Mouse (Mus musculus): ENCODE data around the gene Ntrk2. TPM values are rescaled to one million over a fixed set of nuclear protein-coding genes. Genes with fewer than 3 reads are reported as not detected.
A peak's percentile ranks its signal among the peaks of the same experiment; 100 is the strongest.

Ntrk2 gene
- polyA plus RNA-seq, 1 experiment from 2014 or later: 13.4 TPM

DNA sequence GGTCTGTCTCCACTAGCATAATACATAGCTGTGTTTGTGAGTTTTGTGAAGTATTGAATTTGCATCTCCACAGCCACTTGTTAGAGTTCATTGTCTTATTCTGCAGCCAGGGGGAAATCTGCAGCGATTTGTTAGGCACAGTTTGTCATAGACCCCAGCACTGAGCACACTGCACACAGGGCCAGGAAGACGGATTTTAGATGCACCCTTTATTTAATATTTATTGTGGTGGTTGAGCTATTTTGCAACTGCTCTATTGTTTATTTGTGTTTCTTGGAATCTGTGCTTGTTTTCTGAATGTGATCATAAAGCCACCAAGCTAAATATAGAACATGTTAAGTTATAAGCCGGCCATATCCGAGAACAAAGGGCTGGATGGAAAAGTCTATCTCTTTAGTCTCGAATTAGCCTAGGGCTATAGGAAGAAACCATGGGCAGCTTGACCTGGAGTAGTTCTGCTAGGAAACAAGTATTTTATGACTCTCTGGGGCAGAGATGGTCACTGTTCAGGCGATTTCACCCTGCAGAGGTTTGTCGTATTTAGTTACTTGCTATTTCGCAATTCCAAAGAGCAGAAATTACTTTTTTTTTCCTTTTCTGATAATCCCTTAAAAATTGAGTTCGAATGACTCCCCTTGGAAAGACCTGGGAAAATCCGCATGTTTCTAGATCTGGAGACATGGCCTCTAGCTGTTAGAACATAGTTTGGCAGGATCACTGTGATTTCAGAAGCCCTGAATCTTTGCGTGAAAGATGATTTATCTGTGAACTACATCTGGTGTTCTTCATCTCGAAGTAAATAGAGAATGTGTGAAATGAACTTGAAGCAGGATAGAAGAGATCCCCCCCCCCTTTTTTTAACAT, 196.8 kb downstream of the Ntrk2 start:
- Histone ChIP-seq H3K4me2 (replicated peaks) (no peak overlapping the region), H3K4me1 (peaks cover 10% of the 10 kb centered on the region), H3K4me3 (no peak overlapping the region), H3K9ac (no peak overlapping the region), H3K27ac (no peak overlapping the region), H3K27me3 (no peaks in the 10 kb centered on the region), H3K36me3 (no peaks in the 10 kb centered on the region), H3K9me3 (no peaks in the 10 kb centered on the region)
- 66% methylated on average over 12 of the region's 12 CpGs for WGBS
- ATAC-seq (ENCODE audit: low FRiP score, low read depth): no peak

DNA sequence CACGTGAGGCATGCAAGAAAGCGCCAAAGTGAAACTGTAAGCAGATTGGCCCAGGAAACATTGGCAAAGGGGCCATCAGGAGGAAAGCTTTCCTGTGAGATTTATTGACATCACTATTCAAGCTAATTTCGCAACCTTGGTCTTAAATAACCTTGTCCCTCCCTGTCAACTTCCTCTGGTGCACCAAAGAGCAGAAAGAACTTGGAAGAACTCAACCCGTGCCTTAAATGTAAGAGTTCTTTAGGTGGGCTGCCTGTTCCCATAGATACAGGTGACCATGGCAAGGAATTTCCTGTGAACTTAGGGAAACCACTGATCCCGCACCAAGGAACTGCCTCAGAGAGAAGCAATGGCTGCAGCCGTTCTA, 197.4 kb downstream of the Ntrk2 start:
- no peak overlapping the region for H3K9ac ChIP-seq
- ATAC-seq (ENCODE audit: low FRiP score, low read depth): no peak
- H3K4me2 ChIP-seq (replicated peaks): no peak overlapping the region
- H3K4me1 ChIP-seq: peaks cover 10% of the 10 kb centered on the region
- no peak overlapping the region for H3K27ac ChIP-seq
- WGBS: 57% methylated on average over 6 of the region's 6 CpGs
- H3K27me3 ChIP-seq: no peaks in the 10 kb centered on the region
- H3K4me3 ChIP-seq: no peak overlapping the region
- H3K36me3 ChIP-seq: no peaks in the 10 kb centered on the region
- no peaks in the 10 kb centered on the region for H3K9me3 ChIP-seq

- Histone ChIP-seq H3K4me3 (no peak overlapping the region), H3K4me2 (replicated peaks) (no peak overlapping the region), H3K9me3 (no peaks in the 10 kb centered on the region), H3K4me1 (peaks cover 12% of the 10 kb centered on the region), H3K27ac (no peak overlapping the region), H3K36me3 (no peaks in the 10 kb centered on the region), H3K27me3 (no peaks in the 10 kb centered on the region), H3K9ac (no peak overlapping the region)
- ATAC-seq (ENCODE audit: low FRiP score, low read depth): no peak
- 85% methylated on average over 6 of the region's 6 CpGs for whole genome bisulfite sequencing
These were observed 198.2 kb downstream of the Ntrk2 start for GRCm38 (mm10) chr13:59004579-59004978.

GRCm38 (mm10) chr13:59009855-59010254, 203.5 kb downstream of the Ntrk2 start:
- H3K9me3 ChIP-seq: no peaks in the 10 kb centered on the region
- no peak overlapping the region for H3K4me3 ChIP-seq
- 0 out of 2 replicates have a peak, but pooled peaks cover 2% of the 10 kb centered on the region for H3K27me3 ChIP-seq
- H3K4me2 ChIP-seq (replicated peaks): no peak overlapping the region
- no peak overlapping the region for H3K27ac ChIP-seq
- WGBS: 82% methylated on average over 5 of the region's 5 CpGs
- peaks cover 22% of the 10 kb centered on the region for H3K4me1 ChIP-seq
- H3K36me3 ChIP-seq: no peaks in the 10 kb centered on the region
- ATAC-seq (ENCODE audit: low FRiP score, low read depth): no peak
- no peak overlapping the region for H3K9ac ChIP-seq

- ATAC-seq (ENCODE audit: low FRiP score, low read depth): no peak
- Histone ChIP-seq H3K9ac (no peak overlapping the region; the same call in 1 of the 2 replicates), H3K4me3 (peak overlapping the region; percentile 27), H3K4me1 (peaks cover 27% of the 10 kb centered on the region), H3K4me2 (replicated peaks) (peak overlapping the region; percentile 63), H3K36me3 (no peaks in the 10 kb centered on the region), H3K27me3 (0 out of 2 replicates have a peak, but pooled peaks cover 2% of the 10 kb centered on the region), H3K9me3 (no peaks in the 10 kb centered on the region), H3K27ac (no peak overlapping the region)
- WGBS: 33% methylated on average over 16 of the region's 16 CpGs
These were observed 204.6 kb downstream of the Ntrk2 start for GRCm38 (mm10) chr13:59010893-59011529.

DNA sequence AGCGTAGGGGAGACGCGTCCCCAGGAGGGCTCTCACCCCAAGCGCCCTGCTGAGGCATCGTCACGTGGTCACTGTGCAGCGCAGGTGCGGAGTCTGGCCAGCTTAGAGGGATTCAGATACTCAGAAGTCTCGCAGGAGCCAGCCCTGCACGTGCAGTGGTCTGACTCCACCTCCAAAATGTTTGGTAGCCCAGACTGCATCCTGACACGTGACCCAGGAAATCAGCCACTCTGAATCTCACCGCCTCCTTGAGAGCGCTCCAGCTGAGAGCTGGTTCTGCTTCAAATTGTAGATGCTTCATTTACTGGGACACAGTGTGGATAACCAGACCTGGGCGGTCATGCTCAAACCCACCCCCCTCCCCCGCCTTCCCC, 205.1 kb downstream of the Ntrk2 start:
- Histone ChIP-seq H3K27me3 (0 out of 2 replicates have a peak, but pooled peaks cover 2% of the 10 kb centered on the region), H3K4me1 (peaks cover 27% of the 10 kb centered on the region), H3K9ac (no peak overlapping the region; the same call in 1 of the 2 replicates), H3K4me3 (peak overlapping the region; percentile 27), H3K4me2 (replicated peaks) (peak overlapping the region; percentile 63), H3K9me3 (no peaks in the 10 kb centered on the region), H3K36me3 (no peaks in the 10 kb centered on the region), H3K27ac (no peak overlapping the region)
- peak; percentile 93 for ATAC-seq (ENCODE audit: low FRiP score, low read depth)
- WGBS: 1% methylated on average over 15 of the region's 15 CpGs

- Histone ChIP-seq H3K4me2 (replicated peaks) (no peak overlapping the region), H3K27ac (no peak overlapping the region), H3K4me3 (no peak overlapping the region), H3K9me3 (no peaks in the 10 kb centered on the region), H3K36me3 (no peaks in the 10 kb centered on the region), H3K4me1 (peaks cover 21% of the 10 kb centered on the region), H3K27me3 (0 out of 2 replicates have a peak, but pooled peaks cover 2% of the 10 kb centered on the region), H3K9ac (no peak overlapping the region)
- no peak for ATAC-seq (ENCODE audit: low FRiP score, low read depth)
- 24% methylated on average over 1 of the region's 1 CpGs for WGBS
These were observed 209.0 kb downstream of the Ntrk2 start for GRCm38 (mm10) chr13:59015360-59015759.

DNA sequence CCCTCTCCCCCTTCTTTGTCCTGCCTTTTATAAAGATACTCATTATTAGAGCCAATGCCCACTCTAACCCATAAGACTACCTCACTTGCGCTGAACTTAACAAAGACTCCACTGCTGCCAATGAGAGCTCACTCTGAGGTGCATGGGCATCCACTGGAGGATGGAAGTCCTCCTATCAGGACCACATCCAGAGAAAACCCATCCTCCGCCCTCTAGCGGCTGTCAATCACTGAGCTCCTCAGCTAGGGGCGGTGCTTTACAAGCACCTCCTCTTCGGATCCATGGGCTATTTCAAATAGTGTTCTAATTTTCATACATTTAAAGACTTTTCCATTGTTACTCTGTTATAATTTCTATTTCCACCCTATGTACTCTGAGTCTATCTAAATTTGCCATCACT, 210.8 kb downstream of the Ntrk2 start:
- WGBS: 55% methylated on average over 5 of the region's 5 CpGs
- Histone ChIP-seq H3K27me3 (0 out of 2 replicates have a peak, but pooled peaks cover 2% of the 10 kb centered on the region), H3K9ac (no peak overlapping the region), H3K4me1 (peaks cover 5% of the 10 kb centered on the region; the same call in 1 of the 2 replicates), H3K36me3 (no peaks in the 10 kb centered on the region), H3K9me3 (no peaks in the 10 kb centered on the region), H3K27ac (no peak overlapping the region), H3K4me2 (replicated peaks) (no peak overlapping the region), H3K4me3 (no peak overlapping the region)
- ATAC-seq (ENCODE audit: low FRiP score, low read depth): no peak

DNA sequence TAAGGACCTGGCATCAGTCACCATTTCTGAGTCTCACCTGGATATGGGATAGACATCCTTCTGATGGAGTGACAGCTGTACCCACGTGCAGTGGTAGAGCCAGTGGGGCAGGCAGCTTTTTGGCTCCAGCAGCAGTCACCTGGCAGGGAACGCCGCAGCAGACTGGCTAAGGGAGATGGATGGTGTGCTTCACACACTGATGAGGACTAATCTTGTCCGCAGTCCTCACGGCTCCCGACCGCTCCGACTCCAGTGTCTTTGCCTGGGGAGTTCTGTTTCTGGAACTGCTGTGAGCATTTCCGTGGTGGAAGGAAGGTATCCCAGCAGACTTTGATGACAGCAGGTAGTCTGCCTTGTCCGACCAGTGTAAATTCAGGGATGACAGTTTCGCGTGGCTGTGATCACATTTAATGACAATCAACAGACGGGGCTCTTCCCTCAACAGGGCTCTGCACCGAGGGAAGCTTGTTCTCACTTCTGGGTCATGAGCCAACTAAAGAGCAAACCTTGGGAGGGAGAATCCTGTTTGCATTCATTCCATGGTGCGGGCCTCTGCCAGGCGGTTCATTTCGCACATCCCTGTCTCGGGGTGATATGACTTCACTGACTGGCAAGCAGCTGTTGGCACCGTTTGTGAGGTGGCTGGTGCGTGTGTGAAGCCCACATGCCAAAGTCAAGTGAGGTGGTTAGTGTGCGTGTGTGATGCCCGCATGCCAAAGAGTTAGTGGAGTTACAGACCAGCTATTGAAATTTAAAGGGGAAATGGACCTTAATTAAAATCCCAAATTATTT, 216.1 kb downstream of the Ntrk2 start:
- WGBS: 84% methylated on average over 22 of the region's 22 CpGs
- no peak for ATAC-seq (ENCODE audit: low FRiP score, low read depth)
- no peak overlapping the region for H3K4me2 ChIP-seq (replicated peaks)

DNA sequence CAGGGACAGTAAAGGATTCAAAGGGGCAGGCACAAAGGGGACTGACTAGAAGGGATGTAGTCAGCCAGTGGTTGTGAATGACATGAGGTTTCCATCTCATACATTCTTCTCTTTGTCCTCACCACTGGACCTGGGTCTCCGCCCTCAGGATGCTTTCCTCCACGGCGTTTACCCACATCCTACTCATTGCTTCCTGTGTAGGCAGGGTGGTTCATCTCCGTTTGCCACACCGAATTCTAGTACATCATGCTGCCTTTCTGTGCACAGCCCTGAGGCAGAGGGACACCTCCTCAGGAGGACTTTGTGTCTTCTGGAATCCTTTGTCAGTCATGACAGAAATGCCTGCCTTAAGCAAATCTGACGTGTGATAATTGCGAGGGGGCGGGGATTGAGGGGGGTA, 219.3 kb downstream of the Ntrk2 start:
- Histone ChIP-seq H3K27ac (no peak overlapping the region), H3K36me3 (no peaks in the 10 kb centered on the region), H3K4me2 (replicated peaks) (no peak overlapping the region), H3K27me3 (no peaks in the 10 kb centered on the region; the same call in 1 of the 2 replicates), H3K9ac (no peak overlapping the region), H3K4me3 (no peak overlapping the region), H3K4me1 (no peaks in the 10 kb centered on the region), H3K9me3 (no peaks in the 10 kb centered on the region; the same call in 1 of the 2 replicates)
- 71% methylated on average over 8 of the region's 8 CpGs for WGBS
- no peak for ATAC-seq (ENCODE audit: low FRiP score, low read depth)

More for the DNA sequence above, 216.1 kb downstream of the Ntrk2 start:
- no peaks in the 10 kb centered on the region for H3K36me3 ChIP-seq
- H3K27me3 ChIP-seq: no peaks in the 10 kb centered on the region; the same call in 1 of the 2 replicates
- no peaks in the 10 kb centered on the region; the same call in 1 of the 2 replicates for H3K9me3 ChIP-seq
- H3K9ac ChIP-seq: no peak overlapping the region
- no peak overlapping the region for H3K4me3 ChIP-seq
- no peak overlapping the region for H3K27ac ChIP-seq
- no peaks in the 10 kb centered on the region for H3K4me1 ChIP-seq

GRCm38 (mm10) chr13:59027436-59027835, 221.1 kb downstream of the Ntrk2 start:
- 67% methylated on average over 9 of the region's 9 CpGs for WGBS
- no peaks in the 10 kb centered on the region for H3K4me1 ChIP-seq
- no peaks in the 10 kb centered on the region; the same call in 1 of the 2 replicates for H3K9me3 ChIP-seq
- ATAC-seq (ENCODE audit: low FRiP score, low read depth): no peak
- no peak overlapping the region for H3K27ac ChIP-seq
- no peak overlapping the region for H3K4me2 ChIP-seq (replicated peaks)
- H3K27me3 ChIP-seq: no peaks in the 10 kb centered on the region; the same call in 1 of the 2 replicates
- no peak overlapping the region for H3K4me3 ChIP-seq
- H3K9ac ChIP-seq: no peak overlapping the region
- H3K36me3 ChIP-seq: no peaks in the 10 kb centered on the region

GRCm38 (mm10) chr13:59028546-59028945, 222.2 kb downstream of the Ntrk2 start:
- Histone ChIP-seq H3K9me3 (no peaks in the 10 kb centered on the region; the same call in 1 of the 2 replicates), H3K4me2 (replicated peaks) (no peak overlapping the region), H3K4me3 (no peak overlapping the region), H3K27me3 (no peaks in the 10 kb centered on the region; the same call in 1 of the 2 replicates), H3K36me3 (no peaks in the 10 kb centered on the region), H3K27ac (no peak overlapping the region), H3K4me1 (no peaks in the 10 kb centered on the region), H3K9ac (no peak overlapping the region)
- no peak for ATAC-seq (ENCODE audit: low FRiP score, low read depth)
- 89% methylated on average over 4 of the region's 4 CpGs for WGBS
